Mouse (Mus musculus) heart, adult 2 months (tissue): Measurements from ENCODE around the gene Cd160. TPM values are rescaled to one million over a fixed set of nuclear protein-coding genes. Genes with fewer than 3 reads are reported as not detected.

ENCODE experiments used
- DNase-seq, 2 experiments: peaks; one replicate each; pipeline ENCODE4 v3.0.0; 2021
- H3K27ac ChIP-seq: fragments of 200-600 bp; 2 replicates; pipeline ENCODE4 v1.8.1; 2022
- H3K27me3 ChIP-seq: fragments of 200-500 bp; 2 replicates; pipeline ENCODE4 v1.6.1; 2012; ENCODE audit warnings: mild to moderate bottlenecking, low read length, inconsistent platforms, mixed read lengths; ENCODE audit not compliant: control insufficient read depth, insufficient read depth
- H3K36me3 ChIP-seq: fragments of 200-500 bp; 2 replicates; pipeline ENCODE4 v1.6.1; 2012; ENCODE audit warnings: low read length, inconsistent platforms; ENCODE audit not compliant: control insufficient read depth, insufficient read depth
- H3K4me1 ChIP-seq: fragments of 200-500 bp; 2 replicates; pipeline ENCODE4 v1.6.1; 2011; ENCODE audit warnings: low read length; ENCODE audit not compliant: control insufficient read depth, insufficient read depth
- H3K4me3 ChIP-seq: fragments of 200-600 bp; 2 replicates; pipeline ENCODE4 v1.8.1; 2022
- H3K79me2 ChIP-seq: fragments of 200-500 bp; replicated peaks from 2 replicates; pipeline ENCODE4 v1.6.1; 2012; ENCODE audit warnings: mild to moderate bottlenecking, inconsistent platforms, low read length, moderate library complexity, mixed read lengths; ENCODE audit not compliant: control insufficient read depth, insufficient read depth
- H3K9ac ChIP-seq: fragments of 200-500 bp; 2 replicates; pipeline ENCODE4 v1.6.1; 2012; ENCODE audit warnings: low read depth, mild to moderate bottlenecking, control low read depth, inconsistent platforms, low read length, mixed read lengths
- CTCF ChIP-seq: fragments of 200-600 bp; IDR thresholded peaks from 2 replicates; pipeline ENCODE4 v1.8.1; 2022; ENCODE audit warnings: antibody characterized with exemption, mild to moderate bottlenecking, moderate library complexity
- EP300 ChIP-seq: fragments of 200-500 bp; IDR thresholded peaks from 2 replicates; pipeline ENCODE4 v1.6.1; 2011; ENCODE audit warnings: low read depth, low read length, control low read depth; ENCODE audit not compliant: insufficient read depth
- POLR2A ChIP-seq: fragments of 200-500 bp; IDR thresholded peaks from 2 replicates; pipeline ENCODE4 v1.6.1; 2011; ENCODE audit warnings: mild to moderate bottlenecking, low read depth, low read length, control low read depth; ENCODE audit not compliant: insufficient read depth
- WGBS: fragments of 180-500 bp; shearing (Covaris S2); methylation state at CpG from one replicate; pipeline ENCODE4 v1.1.7; 2018; 5-methylcytosine and 5-hydroxymethylcytosine counted together
- intact Hi-C: fragments of 180-260 bp; cut with DNase I; formaldehyde crosslinking; loops from one replicate; pipeline ENCODE4 v1.15.1; 2025
- polyA plus RNA-seq: library from polyadenylated mRNA; depleted of rRNA; stranded (reverse); fragments of >200 nt; gene quantifications from 2 replicates; pipeline ENCODE4 v1.2.3, GENCODE M21; 2012; rRNA removed
- total RNA-seq, 2 experiments: library from RNA; stranded (reverse); gene quantifications; 2 replicates each; pipeline ENCODE4 v1.2.3; 2021

Cd160 gene
- total and polyA plus RNA-seq, 3 experiments, result 0.06 TPM; not detected in 2

- no peak for DNase-seq
- peaks cover 4% of the 10 kb centered on the region for H3K4me1 ChIP-seq
- intact Hi-C loops, result no loop called here
- H3K9ac ChIP-seq, result no peak overlapping the region
- no peaks in the 10 kb centered on the region for H3K27me3 ChIP-seq
- TF ChIP-seq EP300, result no peak
- no peak for TF ChIP-seq POLR2A
- no peak for TF ChIP-seq CTCF
- H3K36me3 ChIP-seq, result peaks cover 8% of the 10 kb centered on the region; the same call in 1 of the 2 replicates
- WGBS, result 78% methylated on average over 5 of the region's 5 CpGs
- peaks cover 7% of the 10 kb centered on the region; the same call in 1 of the 2 replicates for H3K79me2 ChIP-seq
- no peak overlapping the region for H3K4me3 ChIP-seq
- H3K27ac ChIP-seq, result no peak overlapping the region
Measured at GRCm38 (mm10) chr3:96769971-96770370, 59.2 kb downstream of the Cd160 start.

- intact Hi-C loops, result loop anchor here (5.0 kb wide), 1 partner anchor 37 kb away; the partner anchor contains the start of genes Polr3c and Rnf115
- H3K27me3 ChIP-seq, result no peaks in the 10 kb centered on the region
- H3K36me3 ChIP-seq, result peaks cover 12% of the 10 kb centered on the region
- 40% methylated on average over 1 of the region's 1 CpGs for WGBS
- no peak for DNase-seq
- H3K9ac ChIP-seq, result no peak overlapping the region
- peaks cover 4% of the 10 kb centered on the region for H3K4me1 ChIP-seq
- peak overlapping the region; percentile 6; the same call in 1 of the 2 replicates for H3K27ac ChIP-seq
- TF ChIP-seq EP300, result no peak
- no peak for TF ChIP-seq POLR2A
- TF ChIP-seq CTCF, result no peak
- 0 out of 2 replicates have a peak, but pooled peaks cover 1% of the 10 kb centered on the region for H3K79me2 ChIP-seq
- no peak overlapping the region for H3K4me3 ChIP-seq
Measured at GRCm38 (mm10) chr3:96764528-96764927, 64.6 kb downstream of the Cd160 start.

- TF ChIP-seq EP300, result no peak
- TF ChIP-seq CTCF, result no peak
- no peak for TF ChIP-seq POLR2A
- H3K27ac ChIP-seq, result peak overlapping the region; percentile 42
- H3K36me3 ChIP-seq, result peaks cover 7% of the 10 kb centered on the region
- H3K4me1 ChIP-seq, result peaks cover 4% of the 10 kb centered on the region
- peaks cover 1% of the 10 kb centered on the region; the same call in 1 of the 2 replicates for H3K79me2 ChIP-seq
- 75% methylated on average over 4 of the region's 4 CpGs for WGBS
- H3K9ac ChIP-seq, result no peak overlapping the region
- DNase-seq, result no peak
- no peak overlapping the region for H3K4me3 ChIP-seq
- H3K27me3 ChIP-seq, result no peaks in the 10 kb centered on the region
- intact Hi-C loops, result loop anchor here (5.0 kb wide), 1 partner anchor 32 kb away; the partner anchor contains the start of genes Polr3c and Rnf115
Measured at GRCm38 (mm10) chr3:96759695-96760094, 69.5 kb downstream of the Cd160 start.

- DNase-seq, result peak; percentile 45 to 64
- Histone ChIP-seq H3K27me3 (no peaks in the 10 kb centered on the region), H3K27ac (peak overlapping the region; percentile 72), H3K4me3 (peak overlapping the region; percentile 30), H3K36me3 (peaks cover 6% of the 10 kb centered on the region), H3K79me2 (peaks cover 1% of the 10 kb centered on the region; the same call in 1 of the 2 replicates), H3K9ac (no peak overlapping the region), H3K4me1 (peaks cover 4% of the 10 kb centered on the region)
- 59% methylated on average over 7 of the region's 7 CpGs for WGBS
- intact Hi-C loops, result no loop called here
- TF ChIP-seq POLR2A (no peak), CTCF (no peak), EP300 (no peak)
Measured at GRCm38 (mm10) chr3:96757691-96758090, 71.5 kb downstream of the Cd160 start.

- peaks cover 5% of the 10 kb centered on the region for H3K36me3 ChIP-seq
- H3K27ac ChIP-seq, result no peak overlapping the region
- H3K9ac ChIP-seq, result no peak overlapping the region
- DNase-seq, result no peak
- TF ChIP-seq EP300 (no peak), POLR2A (no peak), CTCF (no peak)
- H3K4me1 ChIP-seq, result peaks cover 1% of the 10 kb centered on the region
- intact Hi-C loops, result no loop called here
- H3K4me3 ChIP-seq, result no peak overlapping the region
- no peaks in the 10 kb centered on the region; the same call in 1 of the 2 replicates for H3K79me2 ChIP-seq
- 97% methylated on average over 1 of the region's 1 CpGs for WGBS
- H3K27me3 ChIP-seq, result no peaks in the 10 kb centered on the region
Measured at GRCm38 (mm10) chr3:96755935-96756334, 73.2 kb downstream of the Cd160 start.

Other genes with a start within 250 kb of the Cd160 start
- 10 to 100 TPM; 24.3 to 35.0 TPM for gene Polr3gl, start 235.2 kb downstream of the Cd160 start, total RNA-seq
- 20.1 and 21.9 TPM in 2 replicates for gene Polr3gl, start 235.2 kb downstream of the Cd160 start, polyA plus RNA-seq
- 1 to 10 TPM; 1.3 to 2.4 TPM for gene Ankrd34a, start 232.7 kb downstream of the Cd160 start, total RNA-seq
- gene Ankrd34a, start 232.7 kb downstream of the Cd160 start, polyA plus RNA-seq, result 2.1 and 3.1 TPM in 2 replicates
- gene Lix1l, start 228.2 kb downstream of the Cd160 start, total RNA-seq, result 10 to 100 TPM; 24.7 to 25.3 TPM
- gene Lix1l, start 228.2 kb downstream of the Cd160 start, polyA plus RNA-seq, result 25.2 and 39.9 TPM in 2 replicates
- 10 to 100 TPM; 29.5 to 33.9 TPM for gene Rbm8a, start 199.4 kb downstream of the Cd160 start, total RNA-seq
- gene Rbm8a, start 199.4 kb downstream of the Cd160 start, polyA plus RNA-seq, result 8.4 and 12.0 TPM in 2 replicates
- 10 to 100 TPM; 32.2 to 36.4 TPM for gene Pex11b, start 194.0 kb downstream of the Cd160 start, total RNA-seq
- gene Pex11b, start 194.0 kb downstream of the Cd160 start, polyA plus RNA-seq, result 41.3 and 65.8 TPM in 2 replicates
- under 1 TPM in 1 of 2 experiments, not detected in 1; 0.30 TPM for gene Gm42957, start 193.9 kb downstream of the Cd160 start, total RNA-seq
- gene Gm42957, start 193.9 kb downstream of the Cd160 start, polyA plus RNA-seq, result 0.04 and 0.15 TPM in 2 replicates
- gene Itga10, start 183.8 kb downstream of the Cd160 start, total RNA-seq, result under 1 TPM; 0.70 to 0.91 TPM
- 1.5 and 2.9 TPM in 2 replicates for gene Itga10, start 183.8 kb downstream of the Cd160 start, polyA plus RNA-seq
- 1 to 10 TPM in 1 of 2 experiments, under 1 TPM in 1; 0.80 to 1.2 TPM for gene Ankrd35, start 159.2 kb downstream of the Cd160 start, total RNA-seq
- gene Ankrd35, start 159.2 kb downstream of the Cd160 start, polyA plus RNA-seq, result 1.2 and 1.5 TPM in 2 replicates
- 10 to 100 TPM; 10.3 to 11.7 TPM for gene Pias3, start 133.0 kb downstream of the Cd160 start, total RNA-seq
- gene Pias3, start 133.0 kb downstream of the Cd160 start, polyA plus RNA-seq, result 20.6 and 20.7 TPM in 2 replicates
- gene Nudt17, start 120.8 kb downstream of the Cd160 start, total RNA-seq, result 1 to 10 TPM; 2.6 to 3.1 TPM
- gene Nudt17, start 120.8 kb downstream of the Cd160 start, polyA plus RNA-seq, result 4.8 and 5.0 TPM in 2 replicates
- gene Polr3c, start 101.7 kb downstream of the Cd160 start, total RNA-seq, result 10 to 100 TPM; 22.4 to 24.4 TPM
- gene Polr3c, start 101.7 kb downstream of the Cd160 start, polyA plus RNA-seq, result 21.2 and 33.5 TPM in 2 replicates
- 10 to 100 TPM; 22.6 to 25.4 TPM for gene Rnf115, start 101.7 kb downstream of the Cd160 start, total RNA-seq
- gene Rnf115, start 101.7 kb downstream of the Cd160 start, polyA plus RNA-seq, result 11.4 and 19.7 TPM in 2 replicates
- gene Pdzk1, start 67 bp downstream of the Cd160 start, total RNA-seq, result not detected
- 0.10 TPM in 1 of 2 replicates, not detected in the other for gene Pdzk1, start 67 bp downstream of the Cd160 start, polyA plus RNA-seq
- gene Gja5, start 75.3 kb upstream of the Cd160 start, total RNA-seq, result 10 to 100 TPM; 14.2 to 16.3 TPM
- 24.0 and 30.7 TPM in 2 replicates for gene Gja5, start 75.3 kb upstream of the Cd160 start, polyA plus RNA-seq
- gene Gpr89, start 76.0 kb upstream of the Cd160 start, total RNA-seq, result 10 to 100 TPM; 22.9 to 24.2 TPM
- 16.2 and 26.2 TPM in 2 replicates for gene Gpr89, start 76.0 kb upstream of the Cd160 start, polyA plus RNA-seq
- not detected for gene Gja8, start 96.7 kb upstream of the Cd160 start, total RNA-seq
- gene Gja8, start 96.7 kb upstream of the Cd160 start, polyA plus RNA-seq, result not detected in 2 replicates